Mouse (Mus musculus): ENCODE measurements at regions not wholly inside any gene's neighbourhood (a gene's known extent, or its start where the extent isn't known, plus 50 kb on each side); places are given as distances from the start of the nearest gene placed in this dataset.

DNA sequence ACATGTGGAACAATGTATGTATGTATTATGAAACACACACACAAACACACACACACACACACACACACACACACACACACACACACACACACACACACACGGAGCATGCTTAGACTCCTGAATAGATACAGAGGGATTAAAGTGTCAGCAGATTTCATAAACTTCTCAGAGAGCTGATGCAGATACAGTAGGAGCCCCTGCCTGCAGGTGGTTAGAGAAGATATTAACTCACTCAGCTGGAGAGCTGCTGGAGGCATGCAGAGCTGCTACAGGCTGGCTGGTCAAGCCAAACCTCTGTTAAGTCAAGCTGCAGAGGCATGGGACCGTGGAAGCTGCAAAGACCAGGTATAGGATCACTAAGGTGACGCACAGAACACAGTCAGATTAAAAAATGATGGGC, 303.1 kb upstream of the C030005K15Rik start:
- DNase-seq = no peak
- intact Hi-C loops (cut with DNase I) = no loop called here

DNA sequence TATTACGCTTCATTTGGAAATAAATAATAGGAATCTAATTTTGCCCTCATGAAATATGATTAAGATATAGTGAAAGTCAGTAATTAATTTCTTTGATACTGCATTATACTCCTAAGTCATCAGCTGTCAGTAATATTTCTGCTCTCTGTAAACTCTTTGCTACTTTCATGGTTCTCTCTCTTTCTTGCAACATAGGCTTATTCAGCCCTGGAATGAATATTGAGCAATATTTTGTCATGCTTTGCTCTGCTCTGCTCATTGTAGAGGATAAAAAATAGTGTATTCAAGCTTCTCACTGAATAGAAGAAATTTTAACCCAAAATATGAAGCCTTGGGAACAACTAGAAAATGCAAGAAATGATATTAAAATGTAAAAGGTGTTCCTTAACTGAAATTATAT, 306.1 kb upstream of the C030005K15Rik start:
- DNase-seq = no peak
- intact Hi-C loops (cut with DNase I) = no loop called here

DNA sequence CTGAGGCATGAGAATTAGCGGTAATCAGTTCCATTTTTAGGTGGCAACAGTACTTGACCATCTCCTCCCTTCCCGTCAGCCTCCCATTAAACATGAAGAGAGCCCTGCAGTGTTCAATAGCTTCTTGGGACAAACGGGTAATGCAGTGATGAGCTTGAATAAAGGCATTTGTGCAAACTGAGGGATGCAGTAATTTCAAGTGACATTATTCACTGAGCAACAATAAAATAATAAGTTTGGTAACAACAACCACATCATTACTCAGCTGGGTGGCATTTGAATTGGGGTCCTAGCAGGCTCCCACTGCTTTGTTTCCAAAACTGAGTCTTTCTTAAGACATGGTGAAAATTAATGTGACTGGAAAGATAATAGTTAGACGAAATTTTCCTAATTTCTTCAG, 315.2 kb upstream of the C030005K15Rik start:
- intact Hi-C loops (cut with DNase I) = no loop called here
- no peak for DNase-seq

DNA sequence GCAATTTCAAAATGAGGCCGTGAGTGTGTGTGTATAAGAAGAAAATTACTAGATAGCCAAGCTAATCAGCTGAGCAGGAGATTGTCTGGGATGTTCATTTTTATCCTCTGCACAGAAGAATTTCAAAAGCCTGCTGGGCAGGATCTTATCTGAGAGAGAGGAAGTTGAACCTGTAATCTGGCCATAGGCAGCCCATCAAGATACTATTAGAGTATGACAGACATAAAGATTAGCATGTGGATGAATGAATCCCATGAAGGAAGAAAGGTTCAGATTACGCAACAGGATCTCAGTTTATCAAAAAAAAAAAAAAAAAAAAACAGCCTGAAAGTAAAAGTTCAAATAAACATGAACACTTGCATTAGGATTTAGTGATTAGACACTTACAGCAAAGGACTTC, 317.3 kb upstream of the C030005K15Rik start:
- intact Hi-C loops (cut with DNase I) = no loop called here
- no peak for DNase-seq

DNA sequence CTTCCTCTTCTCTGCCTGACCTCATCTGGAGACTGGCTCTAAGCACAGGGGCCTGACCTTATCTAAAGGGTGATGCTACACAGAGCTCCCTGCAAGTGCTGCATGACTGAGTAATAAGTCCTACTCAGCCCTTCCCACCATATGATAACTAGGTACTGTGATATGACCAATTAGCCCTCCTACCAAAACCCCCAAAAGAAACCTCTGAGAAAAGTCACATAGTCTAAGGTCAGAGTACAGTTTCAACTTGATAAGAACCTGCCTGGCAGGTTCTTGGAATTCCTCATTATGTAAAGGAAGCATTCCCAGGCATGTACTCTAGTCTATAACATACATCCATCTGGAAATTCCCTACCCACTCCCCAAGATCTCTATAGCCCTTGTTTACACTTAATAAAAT, 318.0 kb upstream of the C030005K15Rik start:
- no peak for DNase-seq
- intact Hi-C loops (cut with DNase I) = no loop called here

DNA sequence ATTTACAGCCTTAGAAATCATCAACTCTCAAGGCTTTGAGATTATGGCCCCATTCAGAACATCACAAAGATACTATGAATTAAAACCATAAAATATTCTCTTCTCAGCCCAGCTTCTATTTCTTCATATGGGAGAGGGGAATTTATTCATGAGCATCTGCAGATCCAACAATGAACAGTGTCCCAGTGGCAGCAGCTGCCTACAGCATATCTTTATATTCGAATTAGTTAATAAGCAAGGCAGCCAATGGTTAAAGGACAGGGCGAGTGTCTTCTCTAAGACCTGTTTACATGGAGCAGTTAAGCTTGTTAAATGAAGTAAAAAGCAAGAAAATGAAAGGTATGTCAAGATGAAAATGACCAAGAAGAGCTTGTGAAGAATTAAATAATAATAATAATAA, 346.9 kb upstream of the C030005K15Rik start:
- DNase-seq = no peak
- intact Hi-C loops (cut with DNase I) = no loop called here

DNA sequence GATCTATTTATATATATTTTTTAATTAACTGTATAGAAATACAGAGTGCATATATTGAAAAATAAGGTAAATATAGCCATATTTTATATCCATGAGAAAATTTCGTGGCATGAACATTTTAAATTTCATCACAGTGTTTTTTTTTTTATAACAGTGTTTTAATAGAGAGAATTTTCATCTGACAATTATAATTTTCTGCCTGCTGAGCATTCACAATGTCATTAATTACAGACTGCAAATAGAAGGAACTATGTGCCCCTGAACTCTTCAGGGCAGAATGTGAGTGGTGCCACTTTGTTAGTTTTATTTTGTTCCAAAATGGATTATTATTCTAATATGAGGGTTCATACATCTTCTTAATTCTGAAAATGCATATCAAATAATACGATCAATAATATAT, 358.3 kb upstream of the C030005K15Rik start:
- intact Hi-C loops (cut with DNase I) = no loop called here
- DNase-seq = no peak

DNA sequence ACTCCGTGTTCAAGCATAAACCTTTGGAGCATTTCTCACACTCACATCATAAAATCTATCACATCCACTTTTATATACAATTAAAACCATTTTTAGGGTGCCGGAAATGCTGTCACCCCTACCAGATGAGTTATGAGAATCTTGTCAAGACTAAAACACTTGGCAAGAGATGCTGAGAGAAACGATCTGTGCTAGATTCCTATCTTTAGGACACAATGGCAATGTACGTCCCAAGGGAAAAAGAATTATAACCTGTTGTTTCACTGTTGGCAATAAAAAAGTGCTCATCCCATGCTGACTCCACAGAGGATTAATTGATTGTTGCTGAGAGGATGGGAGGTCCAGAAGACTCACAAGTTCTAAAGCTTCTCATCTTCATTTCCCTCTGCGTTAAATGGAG, 389.7 kb upstream of the C030005K15Rik start:
- intact Hi-C loops (cut with DNase I) = no loop called here
- no peak for DNase-seq

DNA sequence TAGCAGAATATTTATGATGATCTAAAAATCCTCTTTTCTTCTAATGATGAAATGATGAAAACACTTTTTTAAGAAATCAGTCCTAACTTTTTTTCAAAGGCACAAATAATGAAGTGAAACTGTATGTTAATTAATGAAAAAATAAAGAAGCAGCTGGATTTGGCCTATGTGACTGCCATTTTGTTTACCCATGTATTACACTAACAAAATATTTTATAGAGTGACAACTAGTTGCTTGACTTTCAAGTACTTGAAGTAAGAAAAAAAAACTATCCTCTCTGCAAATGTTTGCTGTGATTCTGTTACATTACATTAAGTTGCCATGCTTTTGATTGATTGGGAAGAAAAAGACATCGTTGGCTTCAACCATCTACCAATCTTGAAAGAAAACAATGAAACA, 399.2 kb upstream of the C030005K15Rik start:
- no peak for DNase-seq
- intact Hi-C loops (cut with DNase I) = no loop called here

DNA sequence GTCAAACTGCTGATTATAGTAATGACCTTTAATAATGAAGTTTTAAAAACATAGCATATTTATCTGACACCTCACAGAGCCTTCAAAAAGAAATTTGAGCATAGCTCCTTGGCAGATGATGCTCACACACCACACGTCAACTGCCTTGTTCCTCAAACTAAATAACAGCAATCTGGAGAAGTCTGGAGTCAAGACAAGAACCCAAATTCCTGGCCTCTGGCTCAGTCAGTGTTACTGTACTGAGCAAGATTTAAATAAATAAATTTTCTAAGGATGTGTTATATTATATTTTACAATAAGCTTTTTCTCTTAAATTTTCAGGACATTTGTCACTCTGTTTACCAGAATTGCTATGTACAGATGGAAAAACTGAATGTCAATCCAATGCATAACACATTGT, 408.5 kb upstream of the C030005K15Rik start:
- intact Hi-C loops (cut with DNase I) = no loop called here
- DNase-seq = no peak

DNA sequence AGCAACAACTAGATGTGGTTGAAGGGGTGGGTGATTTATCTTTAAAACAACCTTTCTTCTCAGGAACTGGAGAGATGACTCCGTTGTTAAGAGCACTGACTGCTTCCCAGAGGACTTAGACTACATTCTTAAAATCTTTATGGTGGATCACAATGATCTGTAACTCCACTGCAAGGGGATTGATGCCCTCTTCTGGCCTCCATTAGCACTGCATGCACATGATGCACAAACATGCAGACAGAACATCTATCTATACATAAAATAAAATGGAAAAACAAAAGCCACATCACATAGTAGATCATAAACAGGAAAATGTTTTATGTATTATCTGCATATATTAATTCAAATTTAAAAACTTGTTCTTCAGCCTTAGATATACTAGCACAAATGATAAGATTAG, 419.2 kb upstream of the C030005K15Rik start:
- DNase-seq = no peak
- intact Hi-C loops (cut with DNase I) = no loop called here

DNA sequence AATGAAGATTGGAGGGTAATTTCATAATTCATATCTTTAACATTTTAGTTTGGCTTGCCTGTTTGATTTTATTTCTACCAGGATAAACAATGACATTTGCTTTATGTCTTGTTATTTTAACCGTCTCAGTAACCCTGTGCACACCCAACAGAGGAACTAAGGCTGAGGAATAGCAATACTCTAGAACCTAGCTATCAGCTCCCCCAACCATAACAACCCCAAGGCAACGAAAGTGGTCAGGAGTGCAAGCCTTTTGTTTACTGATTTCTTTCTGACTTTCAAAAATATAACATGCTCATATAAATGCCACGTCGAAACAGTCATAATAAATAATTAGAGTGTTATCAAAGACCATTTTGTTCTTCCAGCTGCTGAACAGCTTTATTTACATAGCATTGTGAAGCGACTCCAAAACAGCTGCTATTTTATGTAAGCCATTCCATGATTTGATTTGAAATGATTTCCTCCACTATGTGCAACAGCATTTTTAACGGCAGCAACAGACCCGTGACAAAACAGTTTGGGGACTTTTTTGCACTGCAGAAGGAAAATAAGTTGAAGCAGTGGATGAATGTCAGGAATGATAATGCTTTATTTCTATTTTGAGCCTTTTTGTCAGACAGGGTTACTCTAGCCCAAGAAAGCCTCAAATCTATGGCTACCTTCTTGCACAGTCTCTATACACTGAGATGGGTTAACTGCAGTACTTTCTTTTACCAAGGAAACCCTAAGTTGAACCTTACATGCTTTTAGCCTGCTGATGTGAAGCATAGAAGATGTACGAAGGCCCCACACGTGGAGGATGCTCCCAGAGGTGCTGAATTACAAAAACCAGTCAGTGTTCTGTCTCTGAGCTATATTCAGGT, 420.7 kb upstream of the C030005K15Rik start:
- intact Hi-C loops (cut with DNase I) = no loop called here
- no peak for DNase-seq

DNA sequence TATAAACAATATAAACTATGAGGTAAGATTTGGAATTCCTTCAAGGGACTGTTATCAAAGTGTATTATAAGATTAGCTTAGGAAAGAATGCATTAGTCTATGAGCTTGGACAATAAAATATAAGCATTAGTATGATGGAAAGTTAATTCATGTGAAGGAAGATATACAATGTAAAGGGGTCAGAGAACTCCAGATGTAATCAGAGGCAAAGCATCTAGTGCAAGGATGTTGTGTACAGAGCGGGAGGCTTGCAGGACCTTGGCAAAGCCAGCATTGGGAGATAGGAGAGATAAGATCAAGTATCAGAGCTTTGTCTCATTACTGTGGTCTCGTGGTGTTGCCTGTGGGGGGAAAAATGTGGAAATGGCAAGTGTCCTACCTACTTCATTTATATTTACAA, 429.4 kb upstream of the C030005K15Rik start:
- no peak for DNase-seq
- intact Hi-C loops (cut with DNase I) = no loop called here

DNA sequence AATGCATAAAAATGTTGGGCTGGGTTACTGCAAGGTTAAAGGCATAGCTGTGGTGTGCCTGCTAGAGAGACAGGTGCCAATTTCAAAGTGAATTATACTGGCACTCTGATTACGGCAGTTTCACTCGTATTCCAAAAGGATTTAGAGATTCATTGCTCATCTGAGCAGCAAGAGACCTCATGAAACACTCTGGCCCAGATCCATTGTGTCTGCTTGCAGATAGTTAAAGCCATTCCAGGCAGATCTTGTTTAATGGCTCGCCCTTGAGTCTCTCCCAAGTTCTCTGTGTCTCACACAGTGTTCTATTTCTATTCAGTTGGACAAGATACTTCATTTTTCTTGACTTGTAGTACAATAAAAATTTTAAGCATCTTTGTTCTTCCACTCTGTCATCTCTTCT, 459.1 kb upstream of the C030005K15Rik start:
- DNase-seq = no peak

DNA sequence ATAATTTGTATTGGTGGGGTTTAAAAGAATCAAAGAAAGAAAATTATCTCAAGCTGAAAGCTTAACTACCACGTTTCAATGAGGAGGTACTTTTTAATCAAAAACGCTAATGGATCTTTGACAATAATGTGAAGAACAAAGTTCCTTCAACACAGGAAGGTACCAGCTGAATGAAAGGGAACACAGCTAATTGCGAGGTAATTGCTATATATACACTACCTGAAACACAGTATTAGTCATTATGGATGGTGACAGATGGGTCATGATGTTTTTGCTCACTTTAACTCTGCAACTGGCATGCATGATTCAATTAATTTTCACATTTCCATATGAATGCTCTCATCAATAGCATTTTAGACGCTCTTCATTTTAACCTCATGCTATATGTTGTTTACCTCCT, 470.3 kb upstream of the C030005K15Rik start:
- DNase-seq = no peak
- intact Hi-C loops (cut with DNase I) = no loop called here

More for the DNA sequence above, 459.1 kb upstream of the C030005K15Rik start:
- intact Hi-C loops (cut with DNase I) = no loop called here

DNA sequence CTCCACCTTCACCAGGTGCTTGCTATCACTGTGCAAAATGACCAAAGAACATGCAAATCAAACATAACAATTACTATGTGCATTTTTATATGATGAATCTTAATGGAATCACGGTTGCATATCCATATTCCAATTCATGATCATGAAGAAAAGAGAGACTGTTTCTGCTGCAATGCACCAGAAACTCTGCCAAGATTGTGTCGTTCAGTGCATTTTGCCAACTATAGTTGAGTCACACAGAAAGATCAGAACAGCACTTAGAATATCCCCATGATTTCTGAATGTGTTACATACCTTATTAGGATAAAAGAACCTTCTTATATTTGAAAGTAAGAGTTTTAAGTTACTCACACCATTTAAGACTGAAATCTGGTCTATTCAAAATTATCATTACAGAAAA, 483.7 kb upstream of the C030005K15Rik start:
- DNase-seq = no peak
- intact Hi-C loops (cut with DNase I) = no loop called here

DNA sequence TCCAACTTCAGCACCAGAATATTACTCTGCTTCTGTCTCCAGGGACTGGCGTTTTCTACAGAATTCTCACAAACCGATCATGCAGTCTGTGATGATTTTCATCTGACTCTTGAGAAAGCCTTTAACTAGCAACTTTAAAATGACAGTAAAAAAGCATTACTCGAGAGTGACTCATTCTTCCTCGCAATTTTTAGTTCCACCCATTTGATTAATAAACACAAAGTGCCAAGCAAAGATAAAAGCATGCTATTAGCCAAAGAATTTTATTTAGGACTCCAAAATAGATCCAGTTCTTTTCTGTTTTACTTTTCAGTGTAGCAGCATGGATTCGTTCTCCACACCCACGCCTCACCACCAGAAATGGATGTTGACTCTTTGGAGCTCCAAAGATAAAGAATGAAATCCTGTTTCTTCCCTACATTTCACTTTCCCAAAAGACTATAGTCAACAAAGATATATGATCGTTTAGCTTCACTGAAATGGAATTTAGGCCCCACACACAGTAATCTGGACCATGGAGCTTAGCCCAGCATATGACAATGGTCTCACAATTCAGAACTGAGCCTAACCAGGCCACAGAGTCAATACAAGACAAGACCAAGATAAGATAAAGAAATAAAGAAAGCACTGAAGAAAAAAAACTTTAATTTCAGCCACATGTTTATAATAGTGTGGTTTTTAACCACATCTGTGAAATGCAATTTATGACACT, 486.5 kb upstream of the C030005K15Rik start:
- no peak for DNase-seq

DNA sequence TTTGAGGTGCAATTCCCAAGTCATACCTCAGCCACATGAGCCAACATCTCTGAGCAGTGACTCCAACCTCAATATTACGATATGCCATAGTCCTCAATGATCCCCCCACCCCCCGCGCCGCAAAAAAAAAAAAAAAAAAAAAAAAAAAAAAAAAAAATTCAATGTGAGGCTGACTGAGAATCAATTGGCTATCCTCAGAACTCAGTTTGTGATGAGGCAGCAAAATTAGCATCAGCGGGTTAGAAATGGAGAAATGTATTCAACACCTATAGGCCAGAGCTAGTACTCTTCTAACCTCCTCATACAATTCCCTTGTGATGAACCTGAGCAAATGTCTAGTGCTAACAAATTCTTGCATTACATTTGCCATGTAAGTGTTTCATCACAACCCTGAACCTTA, 504.5 kb upstream of the C030005K15Rik start:
- intact Hi-C loops (cut with DNase I) = no loop called here
- no peak for DNase-seq

More for the DNA sequence above, 486.5 kb upstream of the C030005K15Rik start:
- intact Hi-C loops (cut with DNase I) = no loop called here

DNA sequence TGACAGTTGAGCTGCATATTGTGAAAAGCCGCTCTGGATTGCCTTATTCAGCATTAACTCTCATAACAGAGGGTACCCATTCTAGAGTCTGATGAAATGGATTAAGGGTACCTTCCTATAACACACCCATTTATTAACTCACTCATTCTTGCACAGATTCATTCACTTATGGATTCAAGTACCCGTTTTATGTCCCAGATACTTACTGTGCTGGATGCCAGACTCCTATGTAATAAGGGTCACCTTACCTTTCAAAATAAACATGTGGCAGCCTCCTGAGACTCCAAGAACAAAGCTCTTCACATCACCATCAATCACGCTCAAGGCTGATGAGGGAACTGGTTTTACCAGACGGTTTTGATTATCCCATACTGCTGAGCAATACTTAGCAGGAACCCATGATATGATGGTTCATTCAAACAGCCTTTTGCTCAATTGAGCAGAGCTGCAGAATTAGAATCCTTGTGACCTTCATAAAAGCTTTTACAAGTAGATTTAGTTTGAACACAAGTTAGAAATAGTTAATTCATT, 505.2 kb upstream of the C030005K15Rik start:
- DNase-seq = no peak
- intact Hi-C loops (cut with DNase I) = no loop called here

DNA sequence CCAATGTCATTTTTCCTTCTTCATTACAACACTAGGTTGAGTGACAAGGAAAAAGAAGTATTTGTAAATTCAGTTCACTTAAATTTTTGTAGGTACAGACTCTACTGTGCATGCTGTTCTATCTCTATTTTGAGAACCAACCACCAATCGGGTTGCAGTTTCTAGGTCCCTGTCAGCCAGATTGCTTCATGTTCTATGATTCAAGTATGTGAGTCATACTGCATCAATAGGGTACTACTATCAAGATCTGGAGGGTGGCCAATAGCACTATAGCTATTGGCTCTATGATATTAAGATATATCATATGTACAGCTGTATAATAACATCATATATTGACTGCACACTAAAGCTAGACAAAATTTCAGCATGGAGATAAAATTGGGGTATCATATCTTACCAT, 521.8 kb upstream of the C030005K15Rik start:
- DNase-seq = no peak
- intact Hi-C loops (cut with DNase I) = no loop called here

DNA sequence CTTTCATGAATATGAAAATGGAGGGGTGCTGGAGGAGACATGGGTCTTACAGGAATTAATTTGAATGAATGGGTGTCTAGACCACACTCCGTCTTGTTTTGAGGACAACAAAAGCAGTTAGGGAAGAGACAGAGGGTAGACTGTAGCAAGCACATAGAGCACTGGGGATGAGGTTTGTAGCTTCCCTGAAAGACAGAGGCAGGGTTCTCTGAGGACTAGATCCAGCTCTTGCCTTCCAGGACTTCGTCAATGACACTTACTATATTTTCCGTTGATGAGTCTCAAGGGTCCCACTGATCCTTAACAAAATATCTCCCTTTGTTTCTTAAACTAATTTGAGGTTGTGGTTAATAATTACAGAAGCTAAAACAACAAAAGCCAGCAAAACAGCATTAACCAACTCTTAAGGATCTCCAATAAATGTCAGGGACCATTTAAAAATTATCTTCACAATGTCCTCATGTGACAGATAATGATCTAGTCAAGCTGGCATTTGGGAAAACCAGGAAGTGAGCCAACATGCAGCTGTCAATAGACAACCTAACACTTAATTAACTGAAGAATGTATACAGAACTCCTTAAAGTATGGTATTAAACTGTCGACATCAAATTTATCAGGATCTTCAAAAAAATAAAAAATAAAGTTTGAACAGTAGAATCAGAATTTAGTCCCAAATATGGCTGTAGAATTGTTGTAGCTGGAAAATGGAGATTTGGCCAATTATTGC, 531.6 kb upstream of the C030005K15Rik start:
- intact Hi-C loops (cut with DNase I) = no loop called here
- no peak for DNase-seq
